Mouse (Mus musculus) ovary, postnatal 14 days (tissue): ENCODE measurements at regions not wholly inside any gene's neighbourhood (a gene's known extent, or its start where the extent isn't known, plus 50 kb on each side); places are given as distances from the start of the nearest gene placed in this dataset.

ENCODE experiments used
- DNase-seq: peaks from one replicate; pipeline ENCODE4 v3.0.0; 2022; ENCODE audit warnings: low spot score

DNA sequence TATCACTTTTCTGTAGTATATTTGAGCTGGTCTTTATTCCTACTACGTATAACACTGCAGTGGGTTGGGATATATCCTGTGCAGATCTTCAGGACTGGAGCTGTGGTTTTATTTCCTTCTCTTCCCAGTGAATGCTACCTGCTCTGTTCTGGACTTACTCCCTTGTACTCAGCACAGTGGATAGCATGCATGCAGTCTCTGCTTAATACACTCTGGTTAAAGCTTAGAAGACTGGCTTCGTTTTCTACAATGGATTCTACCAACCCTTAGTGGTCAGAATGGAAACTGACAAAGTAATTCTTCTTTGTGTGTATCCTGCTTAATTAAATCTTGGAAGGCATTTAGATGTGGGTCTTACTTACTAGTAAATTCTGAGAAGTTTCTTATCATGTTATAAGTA lies 292.3 kb downstream of the 1700017N19Rik start:
- DNase-seq: no peak

DNA sequence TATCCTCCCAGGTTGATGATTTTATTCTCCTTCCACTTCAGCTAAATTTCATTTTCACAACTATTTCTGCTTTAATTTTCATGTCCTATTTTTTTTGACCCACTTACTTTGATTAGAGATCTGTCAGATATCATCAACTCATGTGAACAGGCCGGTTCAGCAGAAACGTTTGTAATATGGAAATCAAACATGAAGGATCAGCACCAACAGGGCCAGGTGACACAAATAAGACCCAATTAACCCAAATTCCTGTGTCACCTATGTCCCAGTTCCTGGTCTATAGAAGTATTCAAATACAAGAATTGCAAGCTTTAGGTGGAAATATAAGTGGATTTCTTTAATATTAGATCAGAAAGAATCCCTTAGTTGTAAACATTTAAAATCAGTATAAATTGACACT lies 332.7 kb downstream of the 1700017N19Rik start:
- no peak for DNase-seq

DNA sequence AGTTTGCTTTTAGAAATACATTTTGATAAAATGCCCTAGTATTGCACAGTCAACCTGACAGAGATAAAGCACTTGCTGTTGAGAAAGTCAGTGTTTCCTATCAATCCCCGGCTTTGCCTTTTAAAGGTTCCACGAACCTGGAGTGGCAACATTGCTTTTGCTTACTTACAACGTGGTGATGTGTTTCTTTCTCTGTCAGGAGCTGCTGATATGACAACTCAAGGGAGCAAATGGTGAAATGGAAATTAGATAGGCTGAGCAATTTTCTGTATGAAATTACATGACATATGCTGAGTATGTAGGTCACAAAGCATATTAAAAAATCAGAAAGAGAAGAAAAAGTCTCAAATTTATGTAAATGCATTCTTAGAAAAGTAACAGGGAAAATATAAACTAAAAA lies 336.8 kb downstream of the 1700017N19Rik start:
- DNase-seq: no peak

DNA sequence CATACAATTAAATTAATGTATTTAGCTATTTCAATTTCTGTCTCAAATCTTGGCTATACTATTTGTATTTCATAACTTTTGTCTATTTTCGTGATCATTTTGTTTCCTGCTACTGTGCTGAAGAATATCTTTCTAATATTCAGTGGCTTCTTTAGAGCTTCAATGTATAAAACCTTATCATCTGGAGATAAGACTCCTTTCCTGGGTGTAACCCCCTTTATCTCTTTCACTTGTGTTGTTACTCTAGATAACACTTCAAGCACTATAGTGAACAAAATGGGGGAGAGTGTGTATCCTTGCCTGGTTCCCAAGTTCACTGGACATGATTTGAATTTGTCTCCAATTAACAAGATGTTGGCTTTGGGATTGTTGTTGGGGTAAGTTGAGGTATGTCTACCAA lies 341.5 kb downstream of the 1700017N19Rik start:
- DNase-seq: no peak

DNA sequence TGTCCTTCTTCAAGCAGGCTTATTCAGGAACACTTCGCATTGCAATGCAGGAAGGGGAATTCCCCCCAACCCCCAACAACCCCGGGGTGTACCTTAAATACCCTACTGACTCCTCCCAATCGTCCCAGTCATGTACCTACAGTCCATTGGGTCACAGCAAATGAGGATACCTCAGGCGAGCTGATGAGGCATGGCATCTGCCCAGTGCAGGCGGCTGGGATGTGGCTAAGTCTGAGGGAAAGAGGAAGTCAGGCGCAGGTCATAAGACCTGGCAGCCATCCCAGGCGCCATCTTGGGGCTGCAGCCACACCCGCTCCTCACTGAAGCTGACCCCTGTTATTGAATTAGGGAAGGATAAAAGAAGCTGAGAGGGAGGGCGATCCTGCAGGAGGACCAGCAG lies 368.1 kb downstream of the 1700017N19Rik start:
- DNase-seq: no peak

DNA sequence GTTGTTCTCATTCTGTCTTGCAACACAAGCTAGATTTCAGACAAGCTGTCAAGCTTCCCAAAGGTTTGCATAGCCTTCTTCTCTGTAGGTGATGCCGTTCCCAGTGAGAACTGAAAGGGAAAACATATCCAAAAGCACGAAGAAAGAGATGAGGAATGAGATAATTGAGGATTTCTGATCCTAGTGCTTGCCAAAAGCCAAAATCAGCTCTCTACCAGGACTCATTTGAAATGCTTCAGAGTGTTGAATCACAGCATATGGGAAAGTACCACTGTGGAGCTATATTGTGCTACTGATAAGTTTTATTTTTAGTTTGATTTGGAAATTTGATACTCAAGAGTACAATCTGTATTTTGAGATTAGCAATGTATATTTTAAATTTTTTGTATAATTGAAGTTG lies 413.2 kb downstream of the 1700017N19Rik start:
- no peak for DNase-seq

DNA sequence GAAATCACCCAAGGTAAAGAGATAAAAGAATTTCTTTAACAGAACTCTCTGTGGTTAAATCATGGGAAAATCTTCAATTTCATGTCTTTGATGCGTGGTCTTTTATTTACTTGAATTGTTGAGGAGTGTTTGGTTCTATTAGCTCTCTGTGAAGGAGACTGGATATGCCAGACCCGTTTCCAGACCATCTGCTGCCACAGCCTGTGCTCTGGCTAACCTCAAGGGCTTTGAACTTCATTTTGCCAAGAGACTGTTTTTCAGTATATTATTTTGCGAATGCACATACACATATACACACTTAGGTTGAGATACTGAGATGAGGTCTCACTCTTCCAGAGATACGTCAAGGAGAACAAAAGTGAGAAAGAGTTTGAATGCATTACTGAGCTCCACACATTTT lies 414.4 kb downstream of the 1700017N19Rik start:
- no peak for DNase-seq

DNA sequence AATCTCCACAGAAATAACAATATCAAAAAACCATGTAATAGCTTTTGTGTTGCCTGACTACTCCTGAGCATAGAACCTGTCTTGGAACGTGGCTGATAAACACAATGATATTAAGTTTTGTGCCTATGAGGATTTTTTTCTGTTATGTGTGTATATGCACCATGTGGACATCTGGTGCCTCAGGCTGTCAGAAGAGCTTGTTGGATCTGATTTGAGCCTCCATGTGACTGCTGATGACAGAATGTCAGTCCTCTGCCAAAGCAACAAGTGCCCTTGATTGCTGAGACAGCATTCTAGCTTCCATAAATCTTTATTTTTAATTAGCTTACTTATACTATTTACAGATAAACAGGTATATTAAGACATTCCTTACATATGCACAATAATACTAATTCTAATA lies 425.1 kb downstream of the 1700017N19Rik start:
- DNase-seq: no peak

DNA sequence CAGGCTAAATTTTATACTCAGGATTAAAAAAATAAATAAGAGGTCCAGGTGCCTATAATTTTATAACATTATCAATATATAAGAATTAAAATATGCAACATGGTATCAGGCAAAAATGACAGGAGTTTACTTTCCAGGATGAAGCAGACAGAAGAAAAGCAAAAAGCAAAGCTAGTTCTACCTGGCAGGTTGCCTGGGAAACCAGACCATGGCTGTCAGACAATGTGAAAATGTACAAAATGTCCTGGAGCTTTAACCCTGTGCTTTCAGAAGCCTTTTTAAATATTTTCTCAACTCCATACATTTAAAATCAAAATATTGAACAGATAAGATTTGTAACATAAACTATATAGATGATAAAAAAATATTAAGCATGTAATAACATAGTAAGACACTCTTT lies 448.3 kb downstream of the 1700017N19Rik start:
- no peak for DNase-seq

DNA sequence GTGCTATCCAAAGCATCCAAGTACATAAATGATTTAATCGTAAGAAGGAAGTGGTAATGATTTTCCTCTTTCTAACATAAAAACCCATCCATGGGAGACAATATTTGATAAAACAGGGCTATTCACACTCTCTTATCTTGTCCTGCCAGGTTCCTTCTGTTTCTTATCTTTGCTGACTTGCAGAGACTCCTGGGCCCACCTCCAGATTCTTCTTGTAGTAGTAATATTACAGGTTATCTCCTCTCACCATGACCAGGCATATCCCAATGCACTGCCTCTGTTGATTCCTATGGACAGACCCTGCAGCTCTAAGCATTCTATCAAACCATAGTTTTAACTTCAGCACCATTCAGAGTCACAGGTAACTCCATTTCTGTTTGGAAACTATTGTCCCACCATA lies 448.8 kb downstream of the 1700017N19Rik start:
- no peak for DNase-seq
